Mouse (Mus musculus) embryonic facial prominence, embryonic 12.5 days (tissue): Measurements from ENCODE around the gene Rpgrip1l. TPM values are rescaled to one million over a fixed set of nuclear protein-coding genes. Genes with fewer than 3 reads are reported as not detected.

Experiments used
- ATAC-seq: fragments of 200-750 bp; cut with Nextera tagmentation; 2 replicates; pipeline ENCODE4 v1.8.0; 2017; ENCODE audit not compliant: insufficient number of reproducible peaks, insufficient read depth, low FRiP score, low TSS enrichment
- H3K27ac ChIP-seq: fragments of 300-500 bp; sonication (generic); 2 replicates; pipeline ENCODE4 v1.5.1; 2016; ENCODE audit warnings: mild to moderate bottlenecking
- H3K27me3 ChIP-seq: fragments of 300-500 bp; sonication (generic); 2 replicates; pipeline ENCODE4 v1.6.1; 2016; ENCODE audit warnings: mild to moderate bottlenecking, moderate library complexity
- H3K36me3 ChIP-seq: fragments of 300-500 bp; sonication (generic); 2 replicates; pipeline ENCODE4 v1.6.1; 2016; ENCODE audit warnings: mild to moderate bottlenecking
- H3K4me1 ChIP-seq: fragments of 300-500 bp; sonication (generic); 2 replicates; pipeline ENCODE4 v1.6.1; 2016
- H3K4me2 ChIP-seq: fragments of 300-500 bp; sonication (generic); replicated peaks from 2 replicates; pipeline ENCODE4 v1.6.1; 2016; ENCODE audit warnings: mild to moderate bottlenecking, moderate library complexity
- H3K4me3 ChIP-seq: fragments of 300-500 bp; sonication (generic); 2 replicates; pipeline ENCODE4 v1.5.1; 2016; ENCODE audit warnings: mild to moderate bottlenecking
- H3K9ac ChIP-seq: fragments of 300-500 bp; sonication (generic); 2 replicates; pipeline ENCODE4 v1.6.1; 2016; ENCODE audit warnings: mild to moderate bottlenecking, moderate library complexity
- H3K9me3 ChIP-seq: fragments of 300-500 bp; sonication (generic); 2 replicates; pipeline ENCODE4 v1.6.1; 2016; ENCODE audit warnings: mild to moderate bottlenecking, moderate library complexity
- WGBS: fragments of 180-500 bp; shearing (Covaris S2); methylation state at CpG from one replicate; pipeline ENCODE4 v1.1.7; 2016; 5-methylcytosine and 5-hydroxymethylcytosine counted together
- polyA plus RNA-seq: library from polyadenylated mRNA; unstranded; fragments of >200 nt; fragmentation: Nextera tagmentation; extraction: Ambion mirVana; gene quantifications from 2 replicates; pipeline ENCODE4 v1.2.1, GENCODE M21; 2016

Rpgrip1l gene
- polyA plus RNA-seq, 1 experiment from 2014 or later: 15.4 TPM

- Histone ChIP-seq H3K36me3 (0 out of 2 replicates have a peak, but pooled peaks cover 4% of the 10 kb centered on the region), H3K4me1 (no peaks in the 10 kb centered on the region), H3K27ac (no peak overlapping the region), H3K4me3 (no peak overlapping the region), H3K9ac (no peak overlapping the region), H3K4me2 (no peak overlapping the region), H3K9me3 (no peaks in the 10 kb centered on the region), H3K27me3 (no peaks in the 10 kb centered on the region)
- no peak for ATAC-seq
- 76% methylated on average over 3 of the region's 3 CpGs for whole genome bisulfite sequencing
Measured at GRCm38 (mm10) chr8:91263939-91264338, 49.1 kb downstream of the Rpgrip1l start.

DNA sequence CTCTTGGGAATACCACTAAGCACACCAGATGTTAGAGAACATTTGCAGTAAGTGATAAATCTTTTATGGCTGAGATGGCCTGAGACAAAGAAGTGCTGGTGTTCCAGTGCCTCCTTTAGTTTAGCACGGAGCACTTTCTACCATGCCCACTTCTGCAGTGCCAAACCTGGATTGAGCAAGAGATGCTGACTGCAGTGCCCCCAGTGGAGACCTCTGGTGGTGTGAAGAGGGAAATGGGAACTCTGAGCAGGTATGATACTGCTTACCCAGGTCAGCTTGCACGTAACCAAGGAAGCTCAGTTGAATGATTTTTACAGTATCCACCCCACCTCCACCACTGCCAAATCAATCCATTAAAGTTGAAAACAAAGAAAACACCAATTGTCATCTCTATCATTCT is 51.5 kb downstream of the Rpgrip1l start:
- ATAC-seq: no peak
- WGBS: 83% methylated on average over 2 of the region's 2 CpGs
- no peak overlapping the region for H3K9ac ChIP-seq
- H3K27ac ChIP-seq: no peak overlapping the region
- H3K4me2 ChIP-seq: no peak overlapping the region
- H3K36me3 ChIP-seq: no peaks in the 10 kb centered on the region
- no peaks in the 10 kb centered on the region for H3K4me1 ChIP-seq
- H3K9me3 ChIP-seq: no peaks in the 10 kb centered on the region
- H3K27me3 ChIP-seq: no peaks in the 10 kb centered on the region
- no peak overlapping the region for H3K4me3 ChIP-seq

DNA sequence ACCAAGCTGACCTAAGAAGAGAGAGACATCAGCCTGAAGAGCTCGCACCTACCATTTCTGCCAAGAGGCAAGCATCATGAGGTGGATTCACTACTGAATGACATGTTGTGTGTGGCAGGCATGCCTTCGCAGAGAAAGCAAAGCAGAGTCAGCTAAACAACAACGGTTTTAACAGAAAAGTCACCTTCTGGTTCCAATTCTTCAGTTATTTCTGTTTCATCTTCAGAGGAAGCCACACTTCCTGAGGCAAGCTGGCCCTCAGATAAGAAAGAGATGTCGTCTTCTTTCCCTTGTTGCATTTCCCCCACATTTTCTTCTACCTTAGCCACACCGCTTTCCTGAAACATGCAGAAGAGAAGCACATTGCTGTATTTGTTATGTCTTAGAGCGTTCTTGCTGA is 62.1 kb downstream of the Rpgrip1l start:
- no peak overlapping the region for H3K4me3 ChIP-seq
- 93% methylated on average over 6 of the region's 6 CpGs for WGBS
- no peaks in the 10 kb centered on the region for H3K4me1 ChIP-seq
- no peak for ATAC-seq
- H3K27ac ChIP-seq: no peak overlapping the region
- no peak overlapping the region for H3K9ac ChIP-seq
- no peaks in the 10 kb centered on the region for H3K27me3 ChIP-seq
- H3K36me3 ChIP-seq: peaks cover 11% of the 10 kb centered on the region
- no peak overlapping the region for H3K4me2 ChIP-seq
- H3K9me3 ChIP-seq: no peaks in the 10 kb centered on the region

DNA sequence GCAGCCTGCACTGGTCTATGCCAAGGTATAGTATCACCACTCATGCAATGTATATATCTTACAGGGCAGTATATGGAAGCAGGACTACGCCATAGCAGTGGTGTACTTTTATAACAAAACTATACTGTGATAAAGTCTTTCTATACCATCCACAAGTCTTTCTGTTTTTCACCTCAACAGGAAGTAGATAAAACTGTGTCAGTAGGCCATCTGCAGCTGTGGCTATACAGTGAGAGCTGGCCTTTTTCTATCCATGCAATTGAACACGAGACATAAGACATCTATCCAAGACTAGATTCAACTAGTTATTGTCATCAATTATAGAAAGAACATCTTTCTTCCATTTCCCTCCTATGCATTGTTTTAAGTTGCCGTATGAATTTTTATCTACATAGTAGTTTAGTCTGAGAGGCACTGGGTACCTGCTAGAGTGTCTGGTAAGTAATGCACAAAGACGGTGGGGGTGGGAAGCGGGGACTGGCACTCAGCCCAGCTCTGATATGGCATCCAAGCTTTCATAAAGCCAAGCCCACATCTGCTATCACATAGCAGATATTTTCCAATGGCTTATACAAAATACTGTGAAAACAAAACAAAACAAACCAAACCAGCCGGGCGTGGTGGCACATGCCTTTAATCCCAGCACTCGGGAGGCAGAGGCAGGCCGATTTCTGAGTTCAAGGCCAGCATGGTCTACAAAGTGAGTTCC is 63.1 kb downstream of the Rpgrip1l start:
- WGBS: 94% methylated on average over 9 of the region's 9 CpGs
- ATAC-seq: no peak
- Histone ChIP-seq H3K27ac (no peak overlapping the region), H3K4me1 (no peaks in the 10 kb centered on the region), H3K9ac (no peak overlapping the region), H3K4me3 (no peak overlapping the region), H3K9me3 (no peaks in the 10 kb centered on the region), H3K27me3 (no peaks in the 10 kb centered on the region), H3K4me2 (no peak overlapping the region), H3K36me3 (peaks cover 11% of the 10 kb centered on the region)

DNA sequence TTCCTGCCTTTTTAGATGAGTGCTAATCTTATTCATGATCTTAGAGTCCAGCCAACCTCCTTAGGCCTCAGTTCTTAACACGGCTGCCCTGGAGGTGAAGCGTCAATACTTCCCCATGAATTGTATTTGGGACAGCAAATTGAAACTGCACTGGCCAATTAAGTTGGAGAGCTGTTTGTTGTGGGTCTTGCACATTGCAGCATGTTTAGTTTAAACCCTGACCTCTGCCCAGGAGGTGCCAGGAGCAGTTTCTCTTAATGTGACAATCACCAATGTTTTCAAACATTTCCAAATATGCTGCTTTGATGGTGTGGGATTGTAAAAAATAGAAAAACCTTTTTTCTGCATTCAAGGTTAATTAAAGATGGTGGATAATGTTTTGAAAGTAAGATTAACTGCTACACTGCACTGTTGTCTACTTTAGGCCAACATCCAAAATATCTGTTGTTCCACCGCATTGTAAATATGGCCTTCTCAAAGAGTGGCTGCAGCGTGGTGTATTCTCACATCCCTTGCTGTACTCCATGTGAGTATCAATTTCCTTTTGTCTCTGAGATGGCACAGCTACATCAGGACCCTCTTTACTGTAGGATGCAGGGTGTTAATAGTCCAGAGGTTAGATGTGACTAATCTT is 67.1 kb downstream of the Rpgrip1l start:
- Histone ChIP-seq H3K27me3 (no peaks in the 10 kb centered on the region), H3K4me3 (no peak overlapping the region), H3K9me3 (no peaks in the 10 kb centered on the region), H3K4me2 (no peak overlapping the region), H3K4me1 (no peaks in the 10 kb centered on the region), H3K9ac (no peak overlapping the region), H3K27ac (no peak overlapping the region), H3K36me3 (peaks cover 8% of the 10 kb centered on the region)
- ATAC-seq: no peak
- WGBS: 68% methylated on average over 4 of the region's 4 CpGs

- H3K27me3 ChIP-seq: no peaks in the 10 kb centered on the region
- no peak overlapping the region for H3K27ac ChIP-seq
- no peak for ATAC-seq
- H3K4me3 ChIP-seq: no peak overlapping the region
- no peaks in the 10 kb centered on the region for H3K4me1 ChIP-seq
- no peaks in the 10 kb centered on the region for H3K9me3 ChIP-seq
- 74% methylated on average over 1 of the region's 1 CpGs for WGBS
- H3K9ac ChIP-seq: no peak overlapping the region
- H3K4me2 ChIP-seq: no peak overlapping the region
- H3K36me3 ChIP-seq: peaks cover 4% of the 10 kb centered on the region; the same call in 1 of the 2 replicates
Measured at GRCm38 (mm10) chr8:91242721-91243120, 70.3 kb downstream of the Rpgrip1l start.

DNA sequence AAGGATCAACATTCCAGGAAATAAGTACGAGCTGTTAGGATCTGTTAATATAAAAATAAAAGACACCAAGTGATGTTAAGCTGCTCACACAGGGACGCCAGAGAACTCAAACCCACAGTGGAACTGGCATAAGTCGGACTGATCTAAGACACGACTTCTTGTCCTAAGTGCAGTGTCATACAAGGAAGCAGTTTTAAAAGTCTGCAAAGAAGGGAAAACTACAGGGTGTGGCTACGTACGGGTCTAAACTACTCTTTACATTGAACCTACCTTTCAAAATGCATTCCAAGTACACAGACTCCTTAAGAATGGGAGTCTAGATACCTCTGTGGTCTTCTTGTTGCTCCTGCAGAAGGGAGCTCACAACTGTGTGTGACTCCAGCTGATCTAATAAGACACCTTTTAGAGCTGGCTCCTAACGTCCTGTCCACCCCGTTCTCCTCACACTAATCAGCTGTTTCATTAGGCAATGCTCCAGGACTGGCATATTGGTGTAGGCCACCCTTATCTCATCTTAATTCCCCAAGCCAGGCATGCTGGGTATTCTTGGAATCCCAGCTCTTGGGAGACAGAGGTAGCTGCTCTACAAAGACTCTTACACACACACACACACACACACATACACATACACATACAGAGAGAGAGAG is 71.1 kb downstream of the Rpgrip1l start:
- no peaks in the 10 kb centered on the region for H3K9me3 ChIP-seq
- H3K27ac ChIP-seq: no peak overlapping the region
- no peak for ATAC-seq
- no peak overlapping the region for H3K4me2 ChIP-seq
- H3K36me3 ChIP-seq: peaks cover 4% of the 10 kb centered on the region; the same call in 1 of the 2 replicates
- no peak overlapping the region for H3K9ac ChIP-seq
- 74% methylated on average over 8 of the region's 8 CpGs for WGBS
- no peaks in the 10 kb centered on the region for H3K27me3 ChIP-seq
- H3K4me1 ChIP-seq: no peaks in the 10 kb centered on the region
- H3K4me3 ChIP-seq: no peak overlapping the region

DNA sequence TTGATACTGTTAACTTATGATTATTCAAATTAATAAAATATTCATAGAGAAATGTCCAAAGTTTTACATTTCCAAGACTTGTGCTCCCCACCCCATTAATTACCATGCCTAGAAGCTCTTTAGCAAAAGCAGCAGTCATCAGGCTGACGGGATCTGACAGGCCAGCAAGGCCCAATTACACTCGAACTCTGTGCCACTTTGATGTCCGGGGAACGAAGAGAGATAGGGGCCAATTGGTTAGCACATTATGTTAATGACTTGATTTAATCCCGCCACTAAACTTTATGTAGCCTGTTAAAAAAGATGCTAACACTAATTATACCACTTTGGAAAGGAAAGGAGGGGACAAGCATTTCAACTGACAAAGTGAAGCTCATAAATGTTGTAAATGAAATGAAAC is 71.7 kb downstream of the Rpgrip1l start:
- no peak overlapping the region for H3K9ac ChIP-seq
- no peak overlapping the region for H3K27ac ChIP-seq
- H3K9me3 ChIP-seq: no peaks in the 10 kb centered on the region
- no peak for ATAC-seq
- H3K36me3 ChIP-seq: peaks cover 3% of the 10 kb centered on the region; the same call in 1 of the 2 replicates
- H3K4me1 ChIP-seq: no peaks in the 10 kb centered on the region
- H3K4me2 ChIP-seq: no peak overlapping the region
- H3K27me3 ChIP-seq: no peaks in the 10 kb centered on the region
- 58% methylated on average over 5 of the region's 5 CpGs for WGBS
- H3K4me3 ChIP-seq: no peak overlapping the region

DNA sequence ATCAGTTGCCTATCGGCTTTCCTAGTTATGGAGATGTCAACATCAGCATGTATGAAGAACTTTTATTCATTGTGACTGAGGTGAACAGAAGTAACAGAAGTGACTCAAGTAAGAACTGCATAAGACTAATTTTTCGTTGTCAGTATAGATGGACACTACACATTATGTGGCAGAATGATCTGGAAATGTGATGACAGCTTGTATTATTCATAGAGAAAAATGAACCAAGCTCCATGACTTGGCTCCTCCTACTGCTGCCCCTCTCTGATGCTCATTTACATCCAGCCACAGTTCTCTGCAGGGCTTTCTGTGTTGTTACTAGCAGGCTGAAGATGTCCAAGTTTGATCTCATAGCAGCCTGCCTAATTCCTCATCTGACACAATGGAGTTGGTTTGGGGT is 75.9 kb downstream of the Rpgrip1l start:
- H3K27me3 ChIP-seq: no peaks in the 10 kb centered on the region
- no peaks in the 10 kb centered on the region for H3K9me3 ChIP-seq
- 0 out of 2 replicates have a peak, but pooled peaks cover 2% of the 10 kb centered on the region for H3K36me3 ChIP-seq
- H3K4me1 ChIP-seq: no peaks in the 10 kb centered on the region
- H3K27ac ChIP-seq: no peak overlapping the region
- H3K9ac ChIP-seq: no peak overlapping the region
- H3K4me2 ChIP-seq: no peak overlapping the region
- 48% methylated on average over 2 of the region's 2 CpGs for WGBS
- ATAC-seq: no peak
- no peak overlapping the region for H3K4me3 ChIP-seq

DNA sequence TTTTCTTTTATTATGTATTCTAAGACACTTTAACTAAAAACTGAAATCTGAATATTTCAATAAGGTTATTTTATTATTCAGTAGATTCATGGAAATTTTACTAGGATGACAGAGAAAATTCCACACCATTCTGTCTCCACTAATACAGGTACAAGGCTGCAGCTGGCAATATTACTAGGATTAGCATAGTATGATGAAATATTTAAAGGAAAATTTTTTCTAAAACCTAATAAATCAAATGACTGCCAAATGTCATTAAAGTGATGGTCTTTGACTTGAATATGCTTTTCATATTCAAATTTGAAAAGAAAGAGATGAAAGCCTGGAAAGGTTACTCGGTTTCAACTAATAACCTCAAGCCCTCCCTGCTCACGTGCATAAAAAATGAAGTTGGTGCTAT is 79.0 kb downstream of the Rpgrip1l start:
- no peak overlapping the region for H3K4me2 ChIP-seq
- H3K9me3 ChIP-seq: no peaks in the 10 kb centered on the region
- no peaks in the 10 kb centered on the region for H3K4me1 ChIP-seq
- WGBS: 69% methylated on average over 2 of the region's 2 CpGs
- H3K9ac ChIP-seq: no peak overlapping the region
- H3K27ac ChIP-seq: no peak overlapping the region
- H3K36me3 ChIP-seq: peaks cover 9% of the 10 kb centered on the region; the same call in 1 of the 2 replicates
- ATAC-seq: no peak
- no peaks in the 10 kb centered on the region for H3K27me3 ChIP-seq
- no peak overlapping the region for H3K4me3 ChIP-seq

DNA sequence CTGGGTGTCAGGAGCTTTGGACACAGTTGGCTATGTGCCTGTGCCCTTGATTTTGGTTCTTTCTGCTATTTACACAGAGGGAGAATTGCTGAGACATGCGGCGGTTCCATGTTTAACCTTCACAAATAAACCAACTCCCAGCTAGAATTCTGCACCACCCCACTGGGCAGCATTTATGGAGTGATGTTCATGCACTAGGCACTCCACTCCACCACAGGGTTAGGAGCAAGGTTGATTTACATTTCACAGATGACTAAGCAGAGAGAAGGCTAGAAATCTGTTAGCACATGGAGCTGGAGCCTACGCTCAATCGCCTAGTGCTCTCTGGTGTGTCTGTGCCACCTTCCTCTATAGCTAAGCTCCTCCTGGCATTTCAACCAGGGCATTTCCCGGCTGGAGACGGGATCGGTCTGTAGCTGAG is 85.6 kb downstream of the Rpgrip1l start:
- Histone ChIP-seq H3K9ac (no peak overlapping the region), H3K36me3 (peaks cover 9% of the 10 kb centered on the region; the same call in 1 of the 2 replicates), H3K4me3 (no peak overlapping the region), H3K4me2 (no peak overlapping the region), H3K9me3 (no peaks in the 10 kb centered on the region), H3K4me1 (no peaks in the 10 kb centered on the region), H3K27me3 (no peaks in the 10 kb centered on the region), H3K27ac (no peak overlapping the region)
- ATAC-seq: no peak
- WGBS: 91% methylated on average over 7 of the region's 7 CpGs

GRCm38 (mm10) chr8:91224227-91224626 is 88.8 kb downstream of the Rpgrip1l start:
- H3K27me3 ChIP-seq: no peaks in the 10 kb centered on the region
- no peak overlapping the region for H3K9ac ChIP-seq
- H3K9me3 ChIP-seq: no peaks in the 10 kb centered on the region
- H3K4me2 ChIP-seq: no peak overlapping the region
- WGBS: 92% methylated on average over 7 of the region's 7 CpGs
- no peak for ATAC-seq
- peaks cover 4% of the 10 kb centered on the region; the same call in 1 of the 2 replicates for H3K36me3 ChIP-seq
- no peak overlapping the region for H3K4me3 ChIP-seq
- H3K27ac ChIP-seq: no peak overlapping the region
- no peaks in the 10 kb centered on the region for H3K4me1 ChIP-seq
